Mouse (Mus musculus) gastrocnemius, postnatal 4 days (tissue): ENCODE results near the gene Polr2h. TPM values are rescaled to one million over a fixed set of nuclear protein-coding genes. Genes with fewer than 3 reads are reported as not detected.

Experiments used
- DNase-seq, 2 experiments: peaks; one replicate each; pipeline ENCODE4 v3.0.0; 2021 to 2022; ENCODE audit warnings: low spot score in 2 of 2, mixed read lengths in 2 of 2
- total RNA-seq, 2 experiments: library from RNA; stranded (reverse); gene quantifications; 2 replicates each; pipeline ENCODE4 v1.2.3; 2021

The Polr2h gene
- total RNA-seq, 2 experiments from 2014 or later: 20.1 to 20.6 TPM

GRCm38 (mm10) chr16:20757385-20757784 is 39.9 kb downstream of the Polr2h start:
- DNase-seq: no peak

GRCm38 (mm10) chr16:20761681-20762080 is 44.2 kb downstream of the Polr2h start:
- DNase-seq: peak in 1 of 2 experiments; percentile 59

GRCm38 (mm10) chr16:20765244-20765643 is 47.8 kb downstream of the Polr2h start:
- DNase-seq: peak in 1 of 2 experiments; percentile 37

Other genes starting within 250 kb of the Polr2h start
- gene Eif2b5, start 218.8 kb upstream of the Polr2h start, total RNA-seq: 10 to 100 TPM; 46.3 to 51.8 TPM
- 10 to 100 TPM; 60.7 to 63.6 TPM for gene Dvl3, start 200.7 kb upstream of the Polr2h start, total RNA-seq
- 100 to 1,000 TPM; 234 to 258 TPM for gene Ap2m1, start 182.2 kb upstream of the Polr2h start, total RNA-seq
- 10 to 100 TPM; 54.1 to 55.7 TPM for gene Abcf3, start 169.1 kb upstream of the Polr2h start, total RNA-seq
- gene Vwa5b2, start 128.2 kb upstream of the Polr2h start, total RNA-seq: under 1 TPM; 0.05 to 0.66 TPM
- 1 to 10 TPM; 8.2 to 8.8 TPM for gene Eef1akmt4, start 106.1 kb upstream of the Polr2h start, total RNA-seq
- gene Gm49333, start 106.1 kb upstream of the Polr2h start, total RNA-seq: not detected
- gene Alg3, start 105.9 kb upstream of the Polr2h start, total RNA-seq: 10 to 100 TPM in 1 of 2 experiments, 1 to 10 TPM in 1; 8.7 to 11.0 TPM
- gene Camk2n2, start 96.4 kb upstream of the Polr2h start, total RNA-seq: 1 to 10 TPM; 2.1 to 2.3 TPM
- 1 to 10 TPM in 1 of 2 experiments, under 1 TPM in 1; 0.74 to 2.4 TPM for gene Ece2, start 87.8 kb upstream of the Polr2h start, total RNA-seq
- gene Psmd2, start 66.0 kb upstream of the Polr2h start, total RNA-seq: 100 to 1,000 TPM; 179 to 195 TPM
- 100 to 1,000 TPM; 329 to 339 TPM for gene Eif4g1, start 49.4 kb upstream of the Polr2h start, total RNA-seq
- gene Fam131a, start 24.4 kb upstream of the Polr2h start, total RNA-seq: 10 to 100 TPM; 40.5 to 44.9 TPM
- gene Clcn2, start 81 bp downstream of the Polr2h start, total RNA-seq: 1 to 10 TPM; 4.5 to 4.9 TPM
- gene Chrd, start 15.5 kb downstream of the Polr2h start, total RNA-seq: 10 to 100 TPM; 10.6 to 10.7 TPM
- gene Thpo, start 16.8 kb downstream of the Polr2h start, total RNA-seq: 1 to 10 TPM; 1.5 to 1.7 TPM